Mouse (Mus musculus): ENCODE measurements around the gene Wdr46. TPM values are rescaled to one million over a fixed set of nuclear protein-coding genes. Genes with fewer than 3 reads are reported as not detected.
A peak's percentile ranks its signal among the peaks of the same experiment; 100 is the strongest.
"Not testable (repeated sequence)": the region's sequence is repeated elsewhere in the genome, so short reads cannot be mapped to it uniquely, and the experiment has no call there.

Gene Wdr46
- polyA plus RNA-seq, 1 experiment = 58.7 TPM

- no peaks in the 10 kb centered on the region for H3K27me3 ChIP-seq (replicated peaks)
- H3K36me3 ChIP-seq (replicated peaks; ENCODE audit: low read length) = peaks cover 80% of the 10 kb centered on the region
- H3K9me3 ChIP-seq = no peaks in the 10 kb centered on the region
- peaks cover 75% of the 10 kb centered on the region for H3K4me1 ChIP-seq
- peak overlapping the region; percentile 99 for H3K4me3 ChIP-seq (replicated peaks)
- TF ChIP-seq GATA1 (IDR thresholded peaks at IDR 0.05; ENCODE audit: borderline replicate concordance, low read length) = no peak
- no peak for TF ChIP-seq FLI1 (IDR thresholded peaks at IDR 0.05; ENCODE audit: low read length)
These were observed 9.7 kb downstream of the Wdr46 start for GRCm38 (mm10) chr17:33950131-33950625.

- peaks cover 75% of the 10 kb centered on the region for H3K4me1 ChIP-seq
- H3K9me3 ChIP-seq = no peaks in the 10 kb centered on the region
- no peaks in the 10 kb centered on the region for H3K27me3 ChIP-seq (replicated peaks)
- peak within 1 kb of the TSS; percentile 99 for H3K4me3 ChIP-seq (replicated peaks)
- H3K36me3 ChIP-seq (replicated peaks; ENCODE audit: low read length) = peaks cover 71% of the 10 kb centered on the region
- TF ChIP-seq FLI1 (IDR thresholded peaks at IDR 0.05; ENCODE audit: low read length) = no peak
- TF ChIP-seq GATA1 (IDR thresholded peaks at IDR 0.05; ENCODE audit: borderline replicate concordance, low read length) = no peak
These were observed 10.8 kb downstream of the Wdr46 start, which contains the start of gene B3galt4 for GRCm38 (mm10) chr17:33951021-33951946. Gene B3galt4 (minus strand): TSS chr17:33951488.

- H3K9me3 ChIP-seq; H3K27me3 ChIP-seq (replicated peaks): not testable (repeated sequence)
- peak overlapping the region; percentile 99 for H3K4me3 ChIP-seq (replicated peaks)
- H3K4me1 ChIP-seq = peaks cover 78% of the 10 kb centered on the region
- peaks cover 65% of the 10 kb centered on the region for H3K36me3 ChIP-seq (replicated peaks; ENCODE audit: low read length)
These were observed 11.6 kb downstream of the Wdr46 start for GRCm38 (mm10) chr17:33952015-33952414.

- H3K36me3 ChIP-seq (replicated peaks; ENCODE audit: low read length) = peaks cover 65% of the 10 kb centered on the region
- H3K4me3 ChIP-seq (replicated peaks) = peak overlapping the region; percentile 78
- H3K4me1 ChIP-seq = peaks cover 79% of the 10 kb centered on the region
- TF ChIP-seq GATA1 (IDR thresholded peaks at IDR 0.05; ENCODE audit: borderline replicate concordance, low read length) (no peak), FLI1 (IDR thresholded peaks at IDR 0.05; ENCODE audit: low read length) (no peak)
- no peaks in the 10 kb centered on the region for H3K27me3 ChIP-seq (replicated peaks)
- no peaks in the 10 kb centered on the region for H3K9me3 ChIP-seq
These were observed 12.4 kb downstream of the Wdr46 start for GRCm38 (mm10) chr17:33952879-33953278.

GRCm38 (mm10) chr17:33953310-33953709, 12.8 kb downstream of the Wdr46 start:
- Histone ChIP-seq H3K36me3 (replicated peaks; ENCODE audit: low read length) (peaks cover 65% of the 10 kb centered on the region), H3K4me3 (replicated peaks) (peak overlapping the region; percentile 78)

GRCm38 (mm10) chr17:33953961-33954565, 13.6 kb downstream of the Wdr46 start:
- peaks cover 70% of the 10 kb centered on the region for H3K4me1 ChIP-seq
- no peaks in the 10 kb centered on the region for H3K27me3 ChIP-seq (replicated peaks)
- TF ChIP-seq GATA1 (IDR thresholded peaks at IDR 0.05; ENCODE audit: borderline replicate concordance, low read length) (no peak), FLI1 (IDR thresholded peaks at IDR 0.05; ENCODE audit: low read length) (no peak)
- peaks cover 65% of the 10 kb centered on the region for H3K36me3 ChIP-seq (replicated peaks; ENCODE audit: low read length)
- H3K9me3 ChIP-seq = no peaks in the 10 kb centered on the region
- H3K4me3 ChIP-seq (replicated peaks) = peak overlapping the region; percentile 98

More at GRCm38 (mm10) chr17:33953310-33953709, 12.8 kb downstream of the Wdr46 start:
- Histone ChIP-seq H3K27me3 (replicated peaks) (no peaks in the 10 kb centered on the region), H3K9me3 (no peaks in the 10 kb centered on the region), H3K4me1 (peaks cover 77% of the 10 kb centered on the region)
- TF ChIP-seq GATA1 (IDR thresholded peaks at IDR 0.05; ENCODE audit: borderline replicate concordance, low read length) = no peak
- no peak for TF ChIP-seq FLI1 (IDR thresholded peaks at IDR 0.05; ENCODE audit: low read length)

- Histone ChIP-seq H3K4me3 (replicated peaks) (peak overlapping the region; percentile 98), H3K9me3 (no peaks in the 10 kb centered on the region), H3K36me3 (replicated peaks; ENCODE audit: low read length) (peaks cover 65% of the 10 kb centered on the region), H3K4me1 (peaks cover 66% of the 10 kb centered on the region), H3K27me3 (replicated peaks) (no peaks in the 10 kb centered on the region)
- TF ChIP-seq GATA1 (IDR thresholded peaks at IDR 0.05; ENCODE audit: borderline replicate concordance, low read length) (no peak), FLI1 (IDR thresholded peaks at IDR 0.05; ENCODE audit: low read length) (no peak)
These were observed 14.4 kb downstream of the Wdr46 start for GRCm38 (mm10) chr17:33954646-33955554.

- peaks cover 64% of the 10 kb centered on the region for H3K36me3 ChIP-seq (replicated peaks; ENCODE audit: low read length)
- TF ChIP-seq FLI1 (IDR thresholded peaks at IDR 0.05; ENCODE audit: low read length) = peak; percentile 92
- TF ChIP-seq GATA1 (IDR thresholded peaks at IDR 0.05; ENCODE audit: borderline replicate concordance, low read length) = no peak
- peak within 1 kb of the TSS; percentile 98 for H3K4me3 ChIP-seq (replicated peaks)
- peaks cover 58% of the 10 kb centered on the region for H3K4me1 ChIP-seq
- no peaks in the 10 kb centered on the region for H3K9me3 ChIP-seq
- H3K27me3 ChIP-seq (replicated peaks) = no peaks in the 10 kb centered on the region
These were observed 15.2 kb downstream of the Wdr46 start, which contains the start of the genes Vps52 and Rps18 for GRCm38 (mm10) chr17:33955555-33956214. Gene Vps52 (plus strand): TSS chr17:33955812. Gene Rps18 (minus strand): TSS chr17:33956001.

GRCm38 (mm10) chr17:33956336-33956735, 15.9 kb downstream of the Wdr46 start:
- TF ChIP-seq GATA1 (IDR thresholded peaks at IDR 0.05; ENCODE audit: borderline replicate concordance, low read length) (no peak), FLI1 (IDR thresholded peaks at IDR 0.05; ENCODE audit: low read length) (no peak)
- peaks cover 70% of the 10 kb centered on the region for H3K36me3 ChIP-seq (replicated peaks; ENCODE audit: low read length)
- no peaks in the 10 kb centered on the region for H3K27me3 ChIP-seq (replicated peaks)
- H3K4me3 ChIP-seq (replicated peaks) = peak overlapping the region; percentile 98
- H3K9me3 ChIP-seq = no peaks in the 10 kb centered on the region
- H3K4me1 ChIP-seq = peaks cover 51% of the 10 kb centered on the region
